Mouse (Mus musculus) ES-E14 (cell line): Measurements from ENCODE around the gene Ednra. TPM values are rescaled to one million over a fixed set of nuclear protein-coding genes. Genes with fewer than 3 reads are reported as not detected.

Source experiments
- DNase-seq: peaks from one replicate; pipeline ENCODE4 v3.0.0-alpha.2; 2013; ENCODE audit warnings: low read depth, low spot score
- H3K27ac ChIP-seq: 2 replicates; pipeline ENCODE4 v1.5.1; 2012; ENCODE audit warnings: low read depth, mild to moderate bottlenecking, low read length, moderate library complexity, mixed read lengths; ENCODE audit not compliant: poor library complexity, insufficient read depth, severe bottlenecking
- H3K36me3 ChIP-seq: 2 replicates; pipeline ENCODE4 v1.6.1; 2012; ENCODE audit warnings: mild to moderate bottlenecking, low read length, moderate library complexity, mixed read lengths; ENCODE audit not compliant: control insufficient read depth, poor library complexity, insufficient read depth, severe bottlenecking
- H3K4me1 ChIP-seq, 2 experiments: fragments of 150-350 bp in 1 of 2; sonication (generic) in 1 of 2; 2 replicates each; pipeline ENCODE4 v1.6.1; 2012; ENCODE audit warnings: low read length in 2 of 2, mild to moderate bottlenecking in 1 of 2, mixed read lengths in 1 of 2; ENCODE audit not compliant: control insufficient read depth in 2 of 2, insufficient read depth in 2 of 2, poor library complexity in 1 of 2
- H3K4me3 ChIP-seq, 2 experiments: fragments of 150-350 bp in 1 of 2; sonication (generic) in 1 of 2; 2 replicates each; pipeline ENCODE4 v1.5.1; 2012; ENCODE audit warnings: low read length in 2 of 2, low read depth in 1 of 2, mild to moderate bottlenecking in 1 of 2, mixed read lengths in 1 of 2; ENCODE audit not compliant: insufficient read depth in 1 of 2, poor library complexity in 1 of 2, severe bottlenecking in 1 of 2
- H3K9ac ChIP-seq: 2 replicates; pipeline ENCODE4 v1.6.1; 2012; ENCODE audit warnings: low read depth, mild to moderate bottlenecking, low read length, mixed read lengths; ENCODE audit not compliant: poor library complexity, insufficient read depth, severe bottlenecking
- H3K9me3 ChIP-seq: fragments of 150-350 bp; sonication (generic); 2 replicates; pipeline ENCODE4 v1.6.1; 2012; ENCODE audit warnings: low read depth, mild to moderate bottlenecking, low read length; ENCODE audit not compliant: control insufficient read depth, insufficient read depth
- CHD2 ChIP-seq: IDR thresholded peaks from 2 replicates; pipeline ENCODE4 v1.6.1; 2014; ENCODE audit warnings: mild to moderate bottlenecking, low read depth, low read length, inconsistent platforms
- HCFC1 ChIP-seq: IDR thresholded peaks from 2 replicates; pipeline ENCODE4 v1.6.1; 2012; ENCODE audit warnings: low read length, inconsistent platforms, borderline replicate concordance; ENCODE audit not compliant: insufficient read depth
- MAFK ChIP-seq: IDR thresholded peaks from 2 replicates; pipeline ENCODE4 v1.6.1; 2014; ENCODE audit warnings: mild to moderate bottlenecking, low read depth, low read length, inconsistent platforms; ENCODE audit not compliant: insufficient read depth
- ZC3H11A ChIP-seq: IDR thresholded peaks from 2 replicates; pipeline ENCODE4 v1.6.1; 2012; ENCODE audit warnings: low read depth, mild to moderate bottlenecking, inconsistent platforms, low read length, borderline replicate concordance
- ZNF384 ChIP-seq: IDR thresholded peaks from 2 replicates; pipeline ENCODE4 v1.6.1; 2012; ENCODE audit warnings: low read depth, low read length, inconsistent platforms
- in situ Hi-C, 2 experiments: fragments of 600-800 bp; cut with MboI; formaldehyde crosslinking; loops; one replicate each; pipeline ENCODE4 v1.15.1; 2025; ENCODE audit warnings: low sequenced_read_pairs in 2 of 2, inconsistent platforms in 1 of 2; ENCODE audit not compliant: unreplicated experiment in 2 of 2
- total RNA-seq: library from RNA; depleted of rRNA; stranded (reverse); fragments of 300-350 nt; gene quantifications from 2 replicates; pipeline ENCODE4 v1.2.3, GENCODE M21; 2012

Ednra gene
- total RNA-seq, 1 experiment, result 0.40 TPM

DNA sequence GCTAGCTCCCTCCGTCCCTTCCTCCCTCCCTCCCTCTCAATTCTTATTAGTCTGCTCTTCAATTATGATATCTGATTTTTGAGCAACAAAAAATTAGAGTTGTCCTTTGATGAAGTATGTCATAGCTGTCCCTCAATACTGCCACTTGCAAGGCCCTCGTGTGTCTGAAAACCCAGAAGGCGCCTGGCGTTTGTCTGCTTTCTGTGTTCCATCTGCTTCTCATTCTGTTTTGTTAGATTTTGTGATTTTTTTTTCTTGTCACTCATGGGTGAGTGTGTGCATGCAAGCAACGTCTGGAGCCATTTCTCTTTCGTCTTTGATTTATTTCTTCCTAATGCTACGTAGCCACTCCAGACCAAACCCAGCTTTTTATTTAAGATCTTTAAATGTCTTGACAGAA is 9.8 kb downstream of the Ednra start:
- no peaks in the 10 kb centered on the region for H3K4me1 ChIP-seq
- H3K4me3 ChIP-seq, result no peak overlapping the region
- no peak overlapping the region for H3K27ac ChIP-seq
- no peak overlapping the region for H3K9ac ChIP-seq
- TF ChIP-seq ZC3H11A, result no peak
- TF ChIP-seq ZNF384, result no peak
- no peak for TF ChIP-seq HCFC1
- no peak for TF ChIP-seq CHD2
- no peak for TF ChIP-seq MAFK
- H3K9me3 ChIP-seq, result no peaks in the 10 kb centered on the region
- in situ Hi-C loops, result no loop called here
- H3K36me3 ChIP-seq, result no peaks in the 10 kb centered on the region
- DNase-seq, result no peak

DNA sequence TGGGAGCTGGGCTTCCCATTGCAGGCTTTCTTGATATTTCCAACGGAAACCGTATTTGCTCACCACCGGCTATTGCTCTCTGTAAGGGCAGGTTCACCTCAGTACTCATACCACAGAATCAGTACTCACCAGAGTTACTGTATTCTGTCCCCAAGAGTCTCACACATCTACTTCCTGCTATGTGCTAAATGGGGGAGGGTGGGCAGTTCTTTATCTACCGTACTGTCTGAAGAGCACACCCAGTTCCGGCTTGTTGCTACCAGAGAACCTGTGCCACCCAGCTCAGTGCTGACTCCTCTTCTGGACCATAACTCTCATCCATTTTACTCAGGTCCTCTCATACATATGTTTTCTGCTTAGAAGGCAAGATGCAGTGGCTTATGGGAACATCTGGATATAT is 10.6 kb downstream of the Ednra start:
- H3K9ac ChIP-seq, result no peak overlapping the region
- no peaks in the 10 kb centered on the region for H3K36me3 ChIP-seq
- H3K4me3 ChIP-seq, result no peak overlapping the region
- no peaks in the 10 kb centered on the region for H3K4me1 ChIP-seq
- TF ChIP-seq MAFK (no peak), ZC3H11A (no peak), CHD2 (no peak), HCFC1 (no peak), ZNF384 (no peak)
- no peak for DNase-seq
- in situ Hi-C loops, result no loop called here
- H3K27ac ChIP-seq, result no peak overlapping the region
- H3K9me3 ChIP-seq, result no peaks in the 10 kb centered on the region

DNA sequence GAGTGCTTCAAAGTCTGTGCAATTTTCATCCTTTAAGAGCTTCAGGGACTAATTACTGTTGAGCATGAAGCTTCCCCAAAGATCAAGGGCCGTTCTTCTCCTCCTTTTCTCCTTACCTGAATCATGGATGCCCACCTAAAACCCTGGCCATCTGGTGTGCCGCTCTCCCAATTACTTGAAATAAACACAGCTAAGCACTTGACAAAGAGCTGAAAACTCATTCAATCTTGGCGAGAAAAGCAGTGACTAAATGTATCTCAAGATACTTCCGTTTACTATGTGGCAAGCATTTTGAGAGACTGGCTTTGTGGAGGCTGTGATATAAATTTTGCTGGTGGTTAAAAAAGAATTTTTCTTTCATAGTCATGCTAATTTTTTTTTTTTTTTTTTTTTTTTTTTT is 19.5 kb downstream of the Ednra start:
- H3K4me1 ChIP-seq, result no peaks in the 10 kb centered on the region
- H3K27ac ChIP-seq, result no peak overlapping the region
- no peaks in the 10 kb centered on the region for H3K9me3 ChIP-seq
- in situ Hi-C loops, result no loop called here
- TF ChIP-seq CHD2, result no peak
- no peak for TF ChIP-seq HCFC1
- no peak for TF ChIP-seq MAFK
- TF ChIP-seq ZC3H11A, result no peak
- no peak for TF ChIP-seq ZNF384
- DNase-seq, result no peak
- H3K4me3 ChIP-seq, result no peak overlapping the region
- H3K36me3 ChIP-seq, result no peaks in the 10 kb centered on the region
- H3K9ac ChIP-seq, result no peak overlapping the region

DNA sequence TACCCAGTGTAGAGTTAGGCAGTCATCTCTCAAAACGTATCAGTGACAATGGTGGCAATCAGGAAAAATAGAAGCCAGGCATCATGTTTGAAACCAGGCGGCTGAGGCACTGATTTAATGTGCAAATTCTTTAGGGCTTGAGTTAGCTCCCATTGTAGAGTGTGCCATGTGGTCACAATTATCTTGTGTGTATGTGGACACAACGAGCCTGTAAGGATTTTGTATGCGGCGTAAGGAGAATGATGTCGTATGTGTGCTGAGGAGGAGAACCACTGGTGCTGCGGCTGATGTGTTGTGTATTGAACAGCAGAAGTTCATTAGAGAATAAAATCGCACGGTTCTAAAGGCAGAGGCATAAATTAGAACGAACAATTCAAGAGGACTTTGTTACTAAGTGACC is 26.2 kb downstream of the Ednra start:
- Histone ChIP-seq H3K4me1 (no peaks in the 10 kb centered on the region), H3K27ac (no peak overlapping the region), H3K9ac (no peak overlapping the region), H3K9me3 (no peaks in the 10 kb centered on the region), H3K36me3 (no peaks in the 10 kb centered on the region), H3K4me3 (no peak overlapping the region)
- in situ Hi-C loops, result no loop called here
- TF ChIP-seq CHD2, result no peak
- TF ChIP-seq ZC3H11A, result no peak
- TF ChIP-seq MAFK, result no peak
- no peak for TF ChIP-seq HCFC1
- no peak for TF ChIP-seq ZNF384
- DNase-seq, result no peak

DNA sequence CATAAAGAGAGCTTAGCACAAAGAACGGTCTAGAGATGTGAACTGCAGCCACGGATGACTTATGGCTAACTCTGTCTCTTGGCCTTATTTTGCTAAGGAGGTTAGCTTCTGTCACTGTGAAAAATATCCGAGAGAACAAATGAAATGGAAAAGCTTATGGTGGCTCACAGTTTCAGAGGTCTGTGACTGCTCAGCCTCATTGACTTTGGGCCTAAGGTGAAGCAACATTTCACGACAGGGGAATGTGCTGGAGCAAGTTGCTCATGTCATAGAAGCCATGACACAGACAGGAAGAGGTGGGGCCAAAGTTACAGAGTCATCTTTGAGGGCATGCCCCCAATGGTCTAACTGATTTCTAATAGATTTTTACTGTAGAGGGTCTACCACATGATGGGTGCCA is 28.1 kb downstream of the Ednra start:
- Histone ChIP-seq H3K9ac (no peak overlapping the region), H3K36me3 (no peaks in the 10 kb centered on the region), H3K4me1 (no peaks in the 10 kb centered on the region), H3K4me3 (no peak overlapping the region), H3K9me3 (no peaks in the 10 kb centered on the region), H3K27ac (no peak overlapping the region)
- DNase-seq, result no peak
- in situ Hi-C loops, result no loop called here
- TF ChIP-seq ZC3H11A (no peak), MAFK (no peak), ZNF384 (no peak), HCFC1 (no peak), CHD2 (no peak)
